Mouse (Mus musculus): ENCODE measurements around the gene Rgl2.

DNA sequence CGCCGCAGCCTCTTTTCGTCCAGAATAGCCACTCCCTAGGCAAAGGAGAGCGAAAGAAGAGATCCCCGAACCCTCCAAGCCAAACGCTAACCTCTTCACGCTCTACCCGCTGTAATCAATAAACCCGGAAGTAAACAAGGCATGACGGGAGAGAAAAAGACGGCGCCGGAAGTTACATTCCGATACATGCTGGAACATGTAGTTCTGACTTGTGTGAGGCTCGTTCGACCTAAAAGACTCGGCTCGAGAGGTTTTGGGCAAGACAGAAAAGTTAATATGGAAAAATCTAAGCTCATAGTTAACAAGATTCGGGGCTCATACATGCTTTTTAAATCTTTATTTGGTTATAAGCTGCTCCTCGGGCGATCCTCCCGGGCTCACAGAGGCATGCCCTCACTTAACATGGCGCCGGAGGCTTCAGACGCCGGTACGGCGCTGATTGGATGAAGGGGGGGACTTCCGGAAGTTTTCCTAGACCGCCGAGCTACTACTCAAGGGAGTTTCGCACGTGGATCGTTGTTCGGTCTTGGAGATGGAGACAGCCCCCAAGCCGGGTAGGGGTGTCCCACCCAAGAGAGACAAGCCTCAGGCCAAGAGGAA lies 11.0 kb downstream of the Rgl2 start, which contains the start of the genes Pfdn6 and Wdr46:
- no peak for TF ChIP-seq CTCF (IDR thresholded peaks at IDR 0.05; ENCODE audit: insufficient read depth, low read length)
- peak; percentile 51; the same call in 1 of the 2 replicates for TF ChIP-seq POLR2A (IDR thresholded peaks at IDR 0.05; ENCODE audit: borderline replicate concordance, extremely low read depth, low read depth, low read length)
